Mouse (Mus musculus): ENCODE measurements at regions not wholly inside any gene's neighbourhood (a gene's known extent, or its start where the extent isn't known, plus 50 kb on each side); places are given as distances from the start of the nearest gene placed in this dataset.
A peak's percentile ranks its signal among the peaks of the same experiment; 100 is the strongest.

DNA sequence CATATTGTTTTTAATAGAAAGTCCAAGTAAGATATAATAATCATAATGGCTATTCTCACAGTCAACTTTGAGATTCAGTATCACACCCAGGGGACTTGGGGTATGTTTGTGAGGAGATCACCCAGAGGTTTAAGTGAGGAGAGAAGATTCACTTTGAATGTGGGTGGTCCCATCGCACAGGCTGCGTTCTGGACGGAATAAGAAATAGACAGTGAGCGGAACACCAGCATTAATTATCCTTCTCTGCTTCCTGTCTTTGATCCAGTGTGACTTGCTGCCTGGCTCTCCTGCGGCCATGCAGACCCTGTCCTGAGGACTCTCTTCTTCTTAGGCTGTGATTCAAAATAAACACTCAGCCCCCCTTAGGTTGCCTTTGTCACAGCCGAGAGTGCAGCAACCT, 60.6 kb upstream of the Kras start:
- Histone ChIP-seq H3K4me3 (ENCODE audit: insufficient read depth, low read length) (no peak overlapping the region), H3K4me1 (ENCODE audit: control insufficient read depth, insufficient read depth, low read length) (peaks cover 6% of the 10 kb centered on the region), H3K27ac (ENCODE audit: insufficient read depth, low read length) (no peak overlapping the region)
- TF ChIP-seq CTCF (IDR thresholded peaks at IDR 0.05; ENCODE audit: extremely low read depth, insufficient read depth, low read length): no peak
- TF ChIP-seq POLR2A (IDR thresholded peaks at IDR 0.05; ENCODE audit: extremely low read depth, insufficient read depth, low read length): no peak

GRCm38 (mm10) chr6:145309025-145309424, 59.0 kb upstream of the Kras start:
- Histone ChIP-seq H3K4me1 (ENCODE audit: control insufficient read depth, insufficient read depth, low read length) (peaks cover 7% of the 10 kb centered on the region), H3K4me3 (ENCODE audit: insufficient read depth, low read length) (no peak overlapping the region), H3K27ac (ENCODE audit: insufficient read depth, low read length) (no peak overlapping the region)
- TF ChIP-seq CTCF (IDR thresholded peaks at IDR 0.05; ENCODE audit: extremely low read depth, insufficient read depth, low read length) (no peak), POLR2A (IDR thresholded peaks at IDR 0.05; ENCODE audit: extremely low read depth, insufficient read depth, low read length) (no peak)

DNA sequence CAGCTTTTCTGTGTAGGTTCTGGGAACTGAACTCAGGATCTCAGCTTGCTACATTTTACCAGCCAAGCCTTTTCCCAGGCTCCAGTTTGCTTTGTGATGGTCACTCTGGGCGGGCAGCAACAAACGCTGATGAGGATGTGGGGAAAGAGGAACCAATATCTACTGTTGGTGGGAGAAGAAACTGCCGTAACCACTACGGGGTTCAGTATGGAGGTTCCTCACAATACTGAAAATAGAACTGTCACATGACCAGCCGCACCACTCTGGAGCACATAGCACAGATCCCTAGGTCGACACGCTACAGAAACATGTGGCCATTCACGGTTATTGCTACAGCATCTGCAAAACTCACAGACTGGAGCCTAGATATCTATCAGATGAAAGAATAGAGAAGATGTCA, 57.2 kb upstream of the Kras start:
- Histone ChIP-seq H3K4me3 (ENCODE audit: insufficient read depth, low read length) (no peak overlapping the region), H3K27ac (ENCODE audit: insufficient read depth, low read length) (peak overlapping the region; percentile 24), H3K4me1 (ENCODE audit: control insufficient read depth, insufficient read depth, low read length) (peaks cover 7% of the 10 kb centered on the region)
- TF ChIP-seq POLR2A (IDR thresholded peaks at IDR 0.05; ENCODE audit: extremely low read depth, insufficient read depth, low read length) (no peak), CTCF (IDR thresholded peaks at IDR 0.05; ENCODE audit: extremely low read depth, insufficient read depth, low read length) (no peak)

- TF ChIP-seq CTCF (IDR thresholded peaks at IDR 0.05; ENCODE audit: extremely low read depth, insufficient read depth, low read length): no peak
- no peak for TF ChIP-seq POLR2A (IDR thresholded peaks at IDR 0.05; ENCODE audit: extremely low read depth, insufficient read depth, low read length)
- H3K4me3 ChIP-seq (ENCODE audit: insufficient read depth, low read length): no peak overlapping the region
- H3K4me1 ChIP-seq (ENCODE audit: control insufficient read depth, insufficient read depth, low read length): peaks cover 7% of the 10 kb centered on the region
- H3K27ac ChIP-seq (ENCODE audit: insufficient read depth, low read length): peak overlapping the region; percentile 24; the same call in 1 of the 2 replicates
These were observed 56.5 kb upstream of the Kras start for GRCm38 (mm10) chr6:145306331-145307124.

DNA sequence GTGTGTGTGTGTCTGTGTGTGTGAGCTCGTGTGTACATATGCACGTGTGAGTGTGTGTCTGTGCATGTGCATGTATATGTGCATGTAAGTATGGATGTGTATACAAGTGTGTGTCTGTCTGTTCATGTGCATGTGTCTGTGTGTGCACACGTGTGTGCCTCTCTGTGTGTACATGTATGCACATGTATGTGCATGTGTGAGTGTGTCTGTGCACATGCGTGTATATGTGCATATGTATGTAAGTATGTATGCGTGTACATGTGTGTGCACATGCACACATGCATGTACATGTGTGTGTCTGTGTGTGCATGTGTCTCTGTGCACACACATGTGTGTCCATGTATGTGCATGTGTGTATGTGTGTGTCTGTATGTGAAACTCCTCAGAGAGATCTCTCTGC, 55.6 kb upstream of the Kras start:
- Histone ChIP-seq H3K27ac (ENCODE audit: insufficient read depth, low read length) (no peak overlapping the region), H3K4me3 (ENCODE audit: insufficient read depth, low read length) (no peak overlapping the region), H3K4me1 (ENCODE audit: control insufficient read depth, insufficient read depth, low read length) (peaks cover 7% of the 10 kb centered on the region)
- no peak for TF ChIP-seq POLR2A (IDR thresholded peaks at IDR 0.05; ENCODE audit: extremely low read depth, insufficient read depth, low read length)
- TF ChIP-seq CTCF (IDR thresholded peaks at IDR 0.05; ENCODE audit: extremely low read depth, insufficient read depth, low read length): no peak

DNA sequence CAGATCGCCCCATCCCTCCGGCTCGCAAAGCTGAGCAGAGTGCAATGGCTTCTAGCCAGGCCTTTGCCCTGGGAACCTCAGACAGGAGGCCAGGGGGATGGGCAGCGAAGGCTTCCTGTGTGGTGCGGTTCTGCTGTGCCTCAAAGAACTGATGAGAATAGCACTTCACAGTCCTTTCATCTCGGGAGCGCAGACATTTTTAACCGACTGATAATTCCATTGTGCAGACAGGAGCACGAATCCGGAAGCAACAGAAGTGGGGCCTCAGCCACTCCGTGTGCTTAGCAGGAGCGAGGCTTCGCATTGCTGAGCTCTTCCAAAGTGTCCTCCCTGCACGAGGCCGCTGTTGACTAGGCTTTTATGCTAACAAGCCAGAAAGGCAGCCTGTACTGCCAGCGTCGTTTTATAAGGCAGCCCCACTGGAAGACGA, 53.6 kb upstream of the Kras start:
- Histone ChIP-seq H3K4me3 (ENCODE audit: insufficient read depth, low read length) (no peak overlapping the region), H3K4me1 (ENCODE audit: control insufficient read depth, insufficient read depth, low read length) (peaks cover 4% of the 10 kb centered on the region), H3K27ac (ENCODE audit: insufficient read depth, low read length) (no peak overlapping the region)
- TF ChIP-seq POLR2A (IDR thresholded peaks at IDR 0.05; ENCODE audit: extremely low read depth, insufficient read depth, low read length): no peak

DNA sequence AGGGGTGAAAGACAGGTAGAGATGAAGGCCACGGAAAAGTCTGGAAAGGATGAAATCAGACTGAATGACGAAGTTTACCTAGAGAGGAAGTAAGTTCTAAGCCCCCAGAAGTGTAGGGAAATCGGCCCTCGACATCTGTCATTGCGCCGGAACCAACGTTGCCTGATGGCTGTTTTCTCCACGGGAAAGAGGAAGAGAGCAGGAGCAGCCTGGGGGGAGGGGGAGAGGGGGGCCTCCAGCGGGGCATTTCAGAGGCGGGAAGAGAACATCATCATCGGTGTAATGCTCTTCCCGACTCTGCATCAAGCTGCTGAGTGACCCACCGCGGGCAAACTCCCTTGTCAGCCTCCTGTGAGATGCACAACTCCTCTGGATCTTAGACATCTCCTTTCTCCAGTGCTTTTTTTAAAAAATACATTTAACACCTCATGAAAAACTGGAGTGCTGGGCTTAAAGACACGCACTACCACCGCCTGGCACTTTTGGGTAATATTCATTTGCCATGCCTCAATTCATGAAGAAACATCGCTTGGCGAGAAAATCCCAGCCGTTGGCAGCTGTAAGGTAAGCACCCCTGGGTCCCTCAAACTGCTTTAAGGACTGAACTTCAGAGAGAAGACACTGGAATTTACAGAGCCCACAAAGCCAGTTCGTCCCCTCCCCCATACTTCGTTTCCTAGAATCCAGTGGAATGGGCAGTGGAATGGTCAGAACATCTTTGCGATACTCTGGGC, 53.0 kb upstream of the Kras start:
- Histone ChIP-seq H3K4me3 (ENCODE audit: insufficient read depth, low read length) (no peak overlapping the region), H3K27ac (ENCODE audit: insufficient read depth, low read length) (no peak overlapping the region), H3K4me1 (ENCODE audit: control insufficient read depth, insufficient read depth, low read length) (peaks cover 4% of the 10 kb centered on the region)
- TF ChIP-seq CTCF (IDR thresholded peaks at IDR 0.05; ENCODE audit: extremely low read depth, insufficient read depth, low read length) (no peak), POLR2A (IDR thresholded peaks at IDR 0.05; ENCODE audit: extremely low read depth, insufficient read depth, low read length) (no peak)

DNA sequence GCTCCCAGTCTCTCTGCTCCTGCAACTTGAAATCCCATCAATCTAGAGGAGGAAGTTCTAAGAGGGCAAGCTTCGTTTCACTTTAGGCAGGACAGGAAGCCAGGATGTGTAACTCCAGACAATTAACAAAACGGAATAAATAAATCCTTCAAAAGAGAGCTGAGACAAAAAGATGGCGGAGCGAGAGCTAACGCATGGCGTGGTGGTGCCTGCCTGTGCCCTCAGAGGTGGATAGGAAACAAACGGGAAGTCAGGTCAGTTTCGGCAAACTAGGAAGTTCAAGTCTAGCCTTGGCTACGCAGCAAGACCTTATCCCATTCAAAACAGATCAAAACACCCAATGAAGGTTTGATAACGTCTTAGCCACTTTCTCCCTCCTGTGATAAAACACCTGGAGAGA, 52.1 kb upstream of the Kras start:
- Histone ChIP-seq H3K4me1 (ENCODE audit: control insufficient read depth, insufficient read depth, low read length) (peaks cover 4% of the 10 kb centered on the region), H3K4me3 (ENCODE audit: insufficient read depth, low read length) (no peak overlapping the region), H3K27ac (ENCODE audit: insufficient read depth, low read length) (no peak overlapping the region)
- TF ChIP-seq POLR2A (IDR thresholded peaks at IDR 0.05; ENCODE audit: extremely low read depth, insufficient read depth, low read length) (no peak), CTCF (IDR thresholded peaks at IDR 0.05; ENCODE audit: extremely low read depth, insufficient read depth, low read length) (no peak)

DNA sequence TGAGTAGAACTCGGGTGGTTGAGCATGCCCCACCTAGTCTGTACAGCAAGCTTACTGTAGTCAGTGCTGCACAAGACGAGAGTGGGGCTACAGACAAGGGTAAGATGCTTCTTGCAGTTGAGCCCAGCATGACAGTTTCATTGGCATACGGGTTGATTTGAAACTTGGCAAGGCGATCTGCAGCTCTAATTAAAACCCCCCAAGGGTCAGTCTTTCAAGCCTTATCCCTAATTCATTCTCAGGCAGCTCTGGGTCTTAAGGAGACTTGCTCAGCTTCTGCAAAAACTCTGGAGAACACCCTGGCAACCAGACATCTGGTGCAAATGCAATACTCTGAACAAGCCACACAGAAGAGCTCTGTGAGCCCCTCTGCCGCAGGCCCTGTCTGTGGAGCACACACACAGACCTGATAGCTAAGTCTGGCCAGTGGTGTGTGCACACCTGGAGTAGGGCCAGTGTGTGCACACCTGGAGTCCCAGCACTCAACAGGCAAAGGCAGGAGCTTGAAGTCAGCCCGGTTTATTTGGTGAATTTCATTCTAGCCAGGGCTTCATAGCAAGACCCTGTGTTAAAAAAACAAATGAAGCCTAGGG, 50.3 kb upstream of the Kras start:
- Histone ChIP-seq H3K4me3 (ENCODE audit: insufficient read depth, low read length) (no peak overlapping the region), H3K27ac (ENCODE audit: insufficient read depth, low read length) (no peak overlapping the region)
- TF ChIP-seq CTCF (IDR thresholded peaks at IDR 0.05; ENCODE audit: extremely low read depth, insufficient read depth, low read length): no peak
- no peak for TF ChIP-seq POLR2A (IDR thresholded peaks at IDR 0.05; ENCODE audit: extremely low read depth, insufficient read depth, low read length)

More for the DNA sequence above, 50.3 kb upstream of the Kras start:
- no peaks in the 10 kb centered on the region for H3K4me1 ChIP-seq (ENCODE audit: control insufficient read depth, insufficient read depth, low read length)
